19 mouse cellular contexts compared by ENCODE assay signal in the genomic region with DNA sequence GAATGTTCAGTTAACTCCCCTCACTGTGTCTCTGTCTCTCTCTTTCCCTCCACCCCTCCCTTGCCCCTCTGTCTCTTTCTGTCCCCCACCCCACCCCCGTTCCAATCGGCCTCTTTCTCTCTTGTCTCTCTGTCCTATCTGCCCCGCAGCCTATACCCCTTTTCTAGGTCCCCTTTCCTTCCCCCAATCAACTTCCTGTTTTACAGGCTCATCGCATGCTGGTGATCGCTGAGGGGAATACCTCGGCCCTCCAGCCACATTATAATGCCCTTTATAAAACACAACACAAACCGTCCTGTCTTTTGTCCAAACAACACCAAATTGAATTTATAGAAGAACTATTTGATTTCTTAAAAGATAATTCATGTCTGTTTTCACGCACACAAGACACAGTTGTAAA. TPM values are rescaled to one million over a fixed set of nuclear protein-coding genes. Genes with fewer than 3 reads are reported as not detected.
DNase-seq lines count a peak whose midpoint lies in the region; ATAC-seq lines count a peak whose summit lies in the region.
"Had no signal": no experiment of that assay in that cellular context is flagged by ENCODE, and none has a peak within 500 bp of the region (broad histone marks: within the 10 kb centered on the region; RNA-seq: fewer than 3 reads in every experiment).

No protein-coding gene starts in this region.

- no peak for ATAC-seq in CD4-positive, CD25-positive, alpha-beta regulatory T cell, adult 4 months
- ATAC-seq: hindbrain, embryonic 16.5 days; intestine, postnatal 0 days; liver, embryonic 12.5 days had no signal

- intact Hi-C loops in heart, postnatal 36 days (cut with DNase I) = no loop called here

- DNase-seq in CD4-positive, CD25-positive, alpha-beta regulatory T cell, adult 2 months (ENCODE audit: low read depth, low spot score) = peak; percentile 12
- peak; percentile 10 for DNase-seq in thymus, postnatal 14 days
- no peak for DNase-seq in thymus, postnatal 10 days (ENCODE audit: low spot score in 2 of 2)
- peak; percentile 14 for DNase-seq in induced T-regulatory cell, adult 2 months (ENCODE audit: low read depth)
- no peak for DNase-seq in adrenal gland, postnatal 4 days (ENCODE audit: low spot score in 2 of 2)
- no peak for DNase-seq in heart, postnatal 36 days
- no peak for DNase-seq in urinary bladder, adult 18-20 months (ENCODE audit: low spot score in 2 of 2)
- DNase-seq: adrenal gland, postnatal 10 days; cerebellum, adult 2 months; cerebellum, postnatal 25 days; embryo, embryonic 11 days; gastrocnemius, adult 2 months; layer of hippocampus, postnatal 36 days; lung, adult 18-20 months; lung, postnatal 10 days had no signal

RNA-seq across cellular contexts. Expression of a gene that starts 40.7 kb away (rescaled TPM):
- polyA plus RNA-seq in CD4-positive, CD25-positive, alpha-beta regulatory T cell, adult 4 months (2017; shearing (Covaris generic)) = 100 to 1,000 TPM; 100 to 111 TPM
- total RNA-seq in adrenal gland, postnatal 4 days (2021) = 10 to 100 TPM; 26.2 to 28.2 TPM
- total RNA-seq in heart, postnatal 36 days (2021) = 10 to 100 TPM in 1 of 2 experiments, 1 to 10 TPM in 1; 8.5 to 11.2 TPM

Comparison
In these comparisons a context has a peak if more than half of its experiments do, and no peak if none do; other contexts are left out.
1. DNase-seq: peak in CD4-positive, CD25-positive, alpha-beta regulatory T cell, adult 2 months (single experiment), thymus, postnatal 14 days (single experiment) and induced T-regulatory cell, adult 2 months (single experiment); none in thymus, postnatal 10 days (0 of 2), adrenal gland, postnatal 4 days (0 of 2), heart, postnatal 36 days (0 of 2) and urinary bladder, adult 18-20 months (0 of 2).